Mouse (Mus musculus): ENCODE results near the gene Mief1. TPM values are rescaled to one million over a fixed set of nuclear protein-coding genes. Genes with fewer than 3 reads are reported as not detected.

The Mief1 gene
- total and polyA plus RNA-seq, 3 experiments: 19.2 to 34.4 (median 20.7) TPM

GRCm38 (mm10) chr15:80263610-80264575, 30.1 kb downstream of the Mief1 start, which contains the start of gene Rps19bp1 (continued):
- peak; percentile 84 for TF ChIP-seq POLR2A (IDR thresholded peaks at IDR 0.05; ENCODE audit: low read depth, low read length)
- TF ChIP-seq PAX5 (IDR thresholded peaks at IDR 0.05; ENCODE audit: low read length): no peak
- no peak for TF ChIP-seq RAD21 (IDR thresholded peaks at IDR 0.05; ENCODE audit: low read depth, low read length)
- no peak for TF ChIP-seq USF1 (IDR thresholded peaks at IDR 0.05; ENCODE audit: low read depth, low read length)
- peak; percentile 85 for TF ChIP-seq MEF2A (IDR thresholded peaks at IDR 0.05; ENCODE audit: borderline replicate concordance, low read depth, low read length)
- peak; percentile 96 for TF ChIP-seq TCF12 (IDR thresholded peaks at IDR 0.05; ENCODE audit: low read depth, low read length)
- TF ChIP-seq EP300 (IDR thresholded peaks at IDR 0.05; ENCODE audit: low read length): no peak
- TF ChIP-seq CHD2 (IDR thresholded peaks at IDR 0.05; ENCODE audit: low read length): peak; percentile 64
- TF ChIP-seq ZMIZ1 (IDR thresholded peaks at IDR 0.05; ENCODE audit: low read depth, low read length): 0 out of 2 replicates have a peak, but pooled peaks have one; percentile 47
- TF ChIP-seq ZC3H11A (IDR thresholded peaks at IDR 0.05; ENCODE audit: low read depth, low read length): no peak
- peak; percentile 46; the same call in 1 of the 2 replicates for TF ChIP-seq GABPA (IDR thresholded peaks at IDR 0.05; ENCODE audit: insufficient replicate concordance, low read depth, low read length)

- Histone ChIP-seq H3K9ac (ENCODE audit: insufficient read depth, low read depth) (no peak overlapping the region), H3K27ac (ENCODE audit: insufficient read depth, low read depth) (no peak overlapping the region), H3K4me2 (ENCODE audit: insufficient read depth, low read depth, poor library complexity, severe bottlenecking) (no peak overlapping the region), H3K4me1 (ENCODE audit: control insufficient read depth in 1 of 2, insufficient read depth in 2 of 2) (peaks cover 6 to 20% of the 10 kb centered on the region in 2 experiments; a peak in 3 of 4 replicates), H3K36me3 (replicated peaks in 1 of 2; ENCODE audit: control insufficient read depth in 1 of 2, insufficient read depth in 1 of 2, low read length in 1 of 2) (peaks cover 0 to 15% of the 10 kb centered on the region in 2 experiments), H3K27me3 (replicated peaks) (peaks cover 12% of the 10 kb centered on the region), H3K4me3 (replicated peaks in 1 of 3; ENCODE audit: low read depth in 2 of 3, low read length in 2 of 3, poor library complexity in 1 of 3) (no peak overlapping the region), H3K9me3 (replicated peaks; ENCODE audit: low read length) (peaks cover 22% of the 10 kb centered on the region), H3K79me2 (replicated peaks; ENCODE audit: control insufficient read depth, extremely low read depth, insufficient read depth, poor library complexity, severe bottlenecking) (peaks cover 16% of the 10 kb centered on the region)
- peak; percentile 85 for DNase-seq (ENCODE audit: extremely low read depth)
- dilution Hi-C loops (cut with MboI; ENCODE audit: extremely low pct_ligation_motif_present, extremely low pct_unique_long_range_greater_than_20kb, low sequenced_read_pairs): no loop called here
- TF ChIP-seq RAD21 (IDR thresholded peaks at IDR 0.05; ENCODE audit: low read depth, low read length) (peak; percentile 94), MYC (IDR thresholded peaks at IDR 0.05; ENCODE audit: low read depth, low read length) (peak; percentile 70; the same call in 1 of the 2 replicates), POLR2A (IDR thresholded peaks at IDR 0.05; ENCODE audit: low read depth, low read length) (no peak), USF1 (IDR thresholded peaks at IDR 0.05; ENCODE audit: low read depth, low read length) (no peak), USF2 (conservative IDR thresholded peaks at IDR 0.05; ENCODE audit: low read depth, low read length) (no peak), SMC3 (IDR thresholded peaks at IDR 0.05; ENCODE audit: low read depth, low read length) (peak; percentile 73), TCF12 (IDR thresholded peaks at IDR 0.05; ENCODE audit: low read depth, low read length) (no peak), GABPA (IDR thresholded peaks at IDR 0.05; ENCODE audit: insufficient replicate concordance, low read depth, low read length) (no peak), CTCF (conservative IDR thresholded peaks at IDR 0.05 in 1 of 2, IDR thresholded peaks at IDR 0.05 in 1 of 2; ENCODE audit: low read depth in 2 of 2, low read length in 2 of 2) (peak; percentile 79 to 92), ELF1 (IDR thresholded peaks at IDR 0.05; ENCODE audit: low read depth, low read length) (peak; percentile 65; the same call in 1 of the 2 replicates), TBP (conservative IDR thresholded peaks at IDR 0.05; ENCODE audit: low read depth, low read length) (no peak), MAX (IDR thresholded peaks at IDR 0.05; ENCODE audit: low read length) (peak; percentile 77; the same call in 1 of the 2 replicates), PAX5 (IDR thresholded peaks at IDR 0.05; ENCODE audit: low read length) (no peak), MEF2A (IDR thresholded peaks at IDR 0.05; ENCODE audit: borderline replicate concordance, low read depth, low read length) (no peak), CHD2 (IDR thresholded peaks at IDR 0.05; ENCODE audit: low read length) (no peak)
- in situ Hi-C loops (cut with MboI; ENCODE audit: low pct_ligation_motif_present, low pct_unique_long_range_greater_than_20kb, low sequenced_read_pairs): loop anchor here (5.0 to 25.0 kb wide), 3 partner anchors 369 to 696 kb away; no protein-coding TSS in a partner anchor
Observed at GRCm38 (mm10) chr15:80266281-80266680, 32.5 kb downstream of the Mief1 start.
